Mouse (Mus musculus) kidney, adult 2 months (tissue): ENCODE data around the gene Naglu. TPM values are rescaled to one million over a fixed set of nuclear protein-coding genes. Genes with fewer than 3 reads are reported as not detected.

Experiments
- DNase-seq: peaks from one replicate; pipeline ENCODE4 v3.0.0; 2021
- H3K27ac ChIP-seq: fragments of 200-500 bp; 2 replicates; pipeline ENCODE4 v1.5.1; 2012; ENCODE audit warnings: low read depth, low read length, control low read depth, inconsistent platforms; ENCODE audit not compliant: insufficient read depth
- H3K27me3 ChIP-seq: fragments of 200-500 bp; replicated peaks from 2 replicates; pipeline ENCODE4 v1.6.1; 2012; ENCODE audit warnings: mild to moderate bottlenecking, moderate library complexity, low read length, inconsistent platforms; ENCODE audit not compliant: control insufficient read depth, insufficient read depth
- H3K36me3 ChIP-seq: fragments of 200-500 bp; 2 replicates; pipeline ENCODE4 v1.6.1; 2012; ENCODE audit warnings: mild to moderate bottlenecking, moderate library complexity, low read length, inconsistent platforms; ENCODE audit not compliant: control insufficient read depth, insufficient read depth
- H3K4me1 ChIP-seq: fragments of 200-500 bp; 2 replicates; pipeline ENCODE4 v1.6.1; 2011; ENCODE audit warnings: low read length; ENCODE audit not compliant: control insufficient read depth, insufficient read depth
- H3K4me3 ChIP-seq: fragments of 200-500 bp; 2 replicates; pipeline ENCODE4 v1.5.1; 2011; ENCODE audit warnings: mild to moderate bottlenecking, low read depth, low read length, control low read depth; ENCODE audit not compliant: insufficient read depth
- CTCF ChIP-seq: fragments of 200-500 bp; conservative IDR thresholded peaks from 2 replicates; pipeline ENCODE4 v1.5.1; 2011; ENCODE audit warnings: low read depth, mild to moderate bottlenecking, control low read depth, low read length, moderate library complexity, mixed read lengths; ENCODE audit not compliant: insufficient read depth, insufficient read length
- POLR2A ChIP-seq: fragments of 200-500 bp; IDR thresholded peaks from one replicate; pipeline ENCODE4 v1.6.1; 2011; ENCODE audit warnings: low read depth, low read length, control low read depth
- WGBS: fragments of 180-500 bp; shearing (Covaris S2); methylation state at CpG from one replicate; pipeline ENCODE4 v1.1.7; 2018; 5-methylcytosine and 5-hydroxymethylcytosine counted together
- polyA plus RNA-seq: library from polyadenylated mRNA; depleted of rRNA; stranded (reverse); fragments of >200 nt; gene quantifications from 2 replicates; pipeline ENCODE4 v1.2.3, GENCODE M21; 2012

Gene Naglu
- polyA plus RNA-seq, 1 experiment, result 50.6 TPM

- 58% methylated on average over 14 of the region's 14 CpGs for WGBS
- no peak overlapping the region for H3K4me3 ChIP-seq
- H3K27ac ChIP-seq, result peak overlapping the region; percentile 79
- no peaks in the 10 kb centered on the region for H3K36me3 ChIP-seq
- TF ChIP-seq POLR2A (no peak), CTCF (no peak)
- no peaks in the 10 kb centered on the region for H3K27me3 ChIP-seq
- H3K4me1 ChIP-seq, result peaks cover 10% of the 10 kb centered on the region
- DNase-seq, result no peak
These were observed 6.7 kb upstream of the Naglu start for GRCm38 (mm10) chr11:101062971-101063675.

DNA sequence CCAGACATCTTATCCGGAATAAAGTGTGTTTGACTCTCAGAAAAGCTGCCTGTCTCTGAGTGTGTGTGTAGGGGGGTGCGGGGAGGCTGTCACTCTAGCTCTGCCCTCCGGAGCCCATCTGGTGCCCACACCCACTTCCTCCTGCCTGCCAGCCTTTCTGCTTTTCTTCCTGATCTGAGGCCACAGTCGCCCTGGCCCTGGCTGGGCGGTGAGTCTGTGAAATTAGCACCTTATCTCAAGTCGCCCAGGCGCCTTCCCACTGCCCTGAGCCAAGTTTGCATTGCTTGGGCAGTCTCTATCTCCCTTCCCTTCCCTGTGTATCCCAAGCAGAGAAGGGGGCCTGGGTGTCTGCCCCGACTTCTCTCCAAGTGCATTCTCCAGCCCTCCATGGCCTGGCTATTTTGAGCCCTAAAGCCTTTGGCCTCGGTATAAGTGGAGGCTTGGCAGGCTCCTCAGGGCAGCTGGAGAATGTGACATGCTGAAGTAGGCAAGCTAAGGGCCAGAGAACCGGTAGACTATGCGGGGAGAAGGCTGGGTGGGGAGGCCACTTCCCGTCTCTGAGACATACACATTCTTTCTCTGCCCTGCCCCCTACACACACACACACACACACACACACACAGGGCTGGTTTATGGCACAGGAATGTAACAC lies 6.0 kb upstream of the Naglu start:
- Histone ChIP-seq H3K4me1 (peaks cover 10% of the 10 kb centered on the region), H3K27ac (peak overlapping the region; percentile 79), H3K4me3 (no peak overlapping the region), H3K36me3 (no peaks in the 10 kb centered on the region), H3K27me3 (no peaks in the 10 kb centered on the region)
- 25% methylated on average over 12 of the region's 12 CpGs for WGBS
- DNase-seq, result peak; percentile 43
- TF ChIP-seq POLR2A (no peak), CTCF (no peak)

- Histone ChIP-seq H3K36me3 (no peaks in the 10 kb centered on the region), H3K4me3 (no peak overlapping the region), H3K27ac (peak overlapping the region; percentile 79), H3K4me1 (peaks cover 10% of the 10 kb centered on the region), H3K27me3 (no peaks in the 10 kb centered on the region)
- no peak for TF ChIP-seq POLR2A
- TF ChIP-seq CTCF, result no peak
- DNase-seq, result no peak
- WGBS, result 82% methylated on average over 4 of the region's 4 CpGs
These were observed 5.3 kb upstream of the Naglu start for GRCm38 (mm10) chr11:101064462-101064861.

- no peaks in the 10 kb centered on the region for H3K27me3 ChIP-seq
- 94% methylated on average over 9 of the region's 9 CpGs for WGBS
- TF ChIP-seq POLR2A (no peak), CTCF (no peak)
- H3K36me3 ChIP-seq, result no peaks in the 10 kb centered on the region
- DNase-seq, result no peak
- peaks cover 10% of the 10 kb centered on the region for H3K4me1 ChIP-seq
- no peak overlapping the region for H3K27ac ChIP-seq
- H3K4me3 ChIP-seq, result no peak overlapping the region
These were observed 4.8 kb upstream of the Naglu start for GRCm38 (mm10) chr11:101065002-101065401.

DNA sequence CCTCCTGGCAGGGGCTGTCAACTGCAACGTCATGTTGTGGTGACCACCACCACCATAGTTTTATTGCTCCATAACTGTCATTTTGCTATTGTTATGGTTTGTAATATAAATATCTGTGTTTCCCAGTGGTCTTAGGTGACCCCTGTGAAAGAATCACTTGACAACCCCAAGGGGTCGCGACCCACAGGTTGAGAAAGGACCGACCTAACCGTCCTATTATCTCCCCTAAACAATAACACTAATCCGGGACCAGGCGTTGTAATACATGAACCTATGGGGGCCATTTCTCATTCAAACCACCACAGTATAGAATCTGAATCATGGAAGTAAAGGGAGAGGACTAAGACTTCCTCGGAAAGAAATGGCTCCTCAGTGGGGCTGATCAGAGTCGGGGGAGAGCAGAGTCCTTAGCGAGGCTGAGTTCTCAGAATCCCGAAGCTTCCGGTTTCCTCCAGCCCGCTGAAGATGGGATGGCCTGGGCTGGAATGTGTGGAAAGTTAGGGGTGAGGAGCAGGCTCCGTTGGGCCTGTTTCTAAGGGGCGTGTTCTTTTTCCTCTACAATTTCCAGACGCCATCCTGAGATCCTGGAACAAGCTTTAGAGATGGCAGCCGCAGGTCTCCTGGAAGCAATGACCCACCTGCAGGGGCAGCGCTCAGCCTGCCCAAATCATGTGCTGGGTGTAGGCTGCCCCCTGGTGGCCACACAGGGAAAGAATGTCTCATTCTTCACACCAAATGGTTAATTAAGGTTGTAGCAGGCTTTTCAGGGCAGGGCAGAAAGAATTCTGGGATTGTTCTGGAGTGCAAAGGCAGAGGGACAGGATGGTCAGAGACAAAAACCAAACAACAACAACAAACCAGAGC lies 3.0 kb upstream of the Naglu start:
- TF ChIP-seq POLR2A (no peak), CTCF (peak; percentile 96)
- H3K4me3 ChIP-seq, result peak overlapping the region; percentile 3; the same call in 1 of the 2 replicates
- H3K4me1 ChIP-seq, result peaks cover 18% of the 10 kb centered on the region
- H3K36me3 ChIP-seq, result no peaks in the 10 kb centered on the region
- 25% methylated on average over 18 of the region's 18 CpGs for WGBS
- H3K27me3 ChIP-seq, result no peaks in the 10 kb centered on the region
- no peak overlapping the region for H3K27ac ChIP-seq
- DNase-seq, result peak; percentile 92

DNA sequence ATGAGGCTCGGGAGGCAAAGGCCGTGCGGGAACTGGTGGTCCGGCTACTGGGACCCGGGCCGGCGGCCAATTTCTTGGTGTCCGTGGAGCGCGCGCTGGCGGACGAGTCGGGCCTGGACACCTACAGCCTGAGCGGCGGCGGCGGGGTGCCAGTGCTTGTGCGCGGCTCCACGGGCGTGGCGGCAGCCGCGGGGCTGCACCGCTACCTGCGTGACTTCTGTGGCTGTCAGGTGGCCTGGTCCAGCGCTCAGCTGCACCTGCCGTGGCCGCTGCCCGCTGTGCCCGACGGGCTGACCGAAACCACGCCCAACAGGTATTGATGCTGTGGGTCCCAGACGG lies 346 bp downstream of the Naglu start:
- Histone ChIP-seq H3K27ac (peak overlapping the region; percentile 46; the same call in 1 of the 2 replicates), H3K36me3 (no peaks in the 10 kb centered on the region), H3K27me3 (no peaks in the 10 kb centered on the region), H3K4me1 (peaks cover 11% of the 10 kb centered on the region; the same call in 1 of the 2 replicates), H3K4me3 (peak overlapping the region; percentile 78)
- DNase-seq, result no peak
- under 1% methylated on average over 35 of the region's 36 CpGs for WGBS
- TF ChIP-seq POLR2A (no peak), CTCF (no peak)
